Mouse (Mus musculus) erythroid progenitor cell, adult 5-6 weeks (primary cell): ENCODE data around the gene Dyrk3. TPM values are rescaled to one million over a fixed set of nuclear protein-coding genes. Genes with fewer than 3 reads are reported as not detected.

ENCODE experiments used
- ATAC-seq: replicated peaks from 2 replicates; pipeline ENCODE4 v1.8.0; 2016; ENCODE audit warnings: moderate number of reproducible peaks, mild to moderate bottlenecking, moderate TSS enrichment, inconsistent platforms; ENCODE audit not compliant: poor library complexity, low FRiP score, severe bottlenecking
- total RNA-seq, 2 experiments: library from RNA; stranded (forward) in 1 of 2; stranded (reverse) in 1 of 2; fragments of 150-400 nt in 1 of 2; fragments of 186-747, 209-891 nt in 1 of 2; gene quantifications; 2 replicates each; pipeline versions ENCODE4 v1.2.3 to v1.2.4; 2015 to 2017; ENCODE audit warnings: low replicate concordance in 2 of 2

Gene Dyrk3
- total RNA-seq, 2 experiments from 2014 or later: 14.4 to 25.2 TPM

GRCm38 (mm10) chr1:131118530-131118929 lies 19.6 kb downstream of the Dyrk3 start:
- no peak for ATAC-seq

- ATAC-seq: no peak
These were observed 21.6 kb downstream of the Dyrk3 start for GRCm38 (mm10) chr1:131116430-131117011.

GRCm38 (mm10) chr1:131115932-131116331 lies 22.2 kb downstream of the Dyrk3 start:
- 0 out of 2 replicates have a peak, but pooled peaks have one; percentile 53 for ATAC-seq

GRCm38 (mm10) chr1:131112576-131112975 lies 25.6 kb downstream of the Dyrk3 start:
- no peak for ATAC-seq

- no peak for ATAC-seq
These were observed 27.5 kb downstream of the Dyrk3 start for GRCm38 (mm10) chr1:131110525-131111106.

- ATAC-seq: no peak
These were observed 30.4 kb downstream of the Dyrk3 start for GRCm38 (mm10) chr1:131107575-131108308.

GRCm38 (mm10) chr1:131103776-131104424 lies 34.2 kb downstream of the Dyrk3 start:
- ATAC-seq: no peak

- no peak for ATAC-seq
These were observed 37.3 kb downstream of the Dyrk3 start for GRCm38 (mm10) chr1:131100808-131101207.

- peak; percentile 97 for ATAC-seq
These were observed 40.4 kb downstream of the Dyrk3 start, which contains the start of gene Mapkapk2 for GRCm38 (mm10) chr1:131097700-131098094. TSS of gene Mapkapk2 (minus strand) at chr1:131097826.

- ATAC-seq: peak; percentile 36; the same call in 1 of the 2 replicates
These were observed 41.1 kb downstream of the Dyrk3 start for GRCm38 (mm10) chr1:131096803-131097699.

- ATAC-seq: no peak
These were observed 41.9 kb downstream of the Dyrk3 start for GRCm38 (mm10) chr1:131096132-131096695.

- ATAC-seq: no peak
These were observed 42.6 kb downstream of the Dyrk3 start for GRCm38 (mm10) chr1:131095574-131095973.

GRCm38 (mm10) chr1:131093889-131094288 lies 44.3 kb downstream of the Dyrk3 start:
- no peak for ATAC-seq

GRCm38 (mm10) chr1:131092846-131093245 lies 45.3 kb downstream of the Dyrk3 start:
- no peak for ATAC-seq

GRCm38 (mm10) chr1:131092173-131092572 lies 46.0 kb downstream of the Dyrk3 start:
- ATAC-seq: no peak

GRCm38 (mm10) chr1:131091481-131091880 lies 46.7 kb downstream of the Dyrk3 start:
- no peak for ATAC-seq

- no peak for ATAC-seq
These were observed 47.3 kb downstream of the Dyrk3 start for GRCm38 (mm10) chr1:131090877-131091276.

- ATAC-seq: no peak
These were observed 47.9 kb downstream of the Dyrk3 start for GRCm38 (mm10) chr1:131090261-131090660.

GRCm38 (mm10) chr1:131089525-131090127 lies 48.5 kb downstream of the Dyrk3 start:
- ATAC-seq: no peak
